Mouse (Mus musculus): ENCODE results near the gene Dnajc25. TPM values are rescaled to one million over a fixed set of nuclear protein-coding genes. Genes with fewer than 3 reads are reported as not detected.

The Dnajc25 gene
- total RNA-seq (2023), result 10.0 TPM

DNA sequence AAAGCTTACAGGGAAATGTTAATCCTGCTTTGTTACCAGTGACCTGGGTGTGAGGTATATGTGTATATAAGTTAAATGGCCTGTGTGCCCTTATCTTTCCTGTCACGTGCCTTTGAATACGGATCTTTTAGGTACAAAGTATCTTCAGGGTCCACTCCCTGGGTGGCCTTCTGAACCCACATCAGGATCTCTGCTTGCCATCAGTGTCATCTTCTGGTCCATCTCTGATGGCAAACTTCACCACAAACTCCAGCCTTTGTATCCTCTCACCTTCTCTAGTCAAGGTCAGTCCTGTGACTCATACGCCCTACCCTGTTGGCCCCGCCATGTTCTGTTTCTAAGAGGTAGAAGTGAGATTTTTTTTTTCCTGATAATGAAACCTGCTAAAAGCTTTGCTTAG lies at the start of gene Dnajc25:
TSS of gene Dnajc25 (plus strand) at position 301 of the 400 bp plus-strand sequence.

DNA sequence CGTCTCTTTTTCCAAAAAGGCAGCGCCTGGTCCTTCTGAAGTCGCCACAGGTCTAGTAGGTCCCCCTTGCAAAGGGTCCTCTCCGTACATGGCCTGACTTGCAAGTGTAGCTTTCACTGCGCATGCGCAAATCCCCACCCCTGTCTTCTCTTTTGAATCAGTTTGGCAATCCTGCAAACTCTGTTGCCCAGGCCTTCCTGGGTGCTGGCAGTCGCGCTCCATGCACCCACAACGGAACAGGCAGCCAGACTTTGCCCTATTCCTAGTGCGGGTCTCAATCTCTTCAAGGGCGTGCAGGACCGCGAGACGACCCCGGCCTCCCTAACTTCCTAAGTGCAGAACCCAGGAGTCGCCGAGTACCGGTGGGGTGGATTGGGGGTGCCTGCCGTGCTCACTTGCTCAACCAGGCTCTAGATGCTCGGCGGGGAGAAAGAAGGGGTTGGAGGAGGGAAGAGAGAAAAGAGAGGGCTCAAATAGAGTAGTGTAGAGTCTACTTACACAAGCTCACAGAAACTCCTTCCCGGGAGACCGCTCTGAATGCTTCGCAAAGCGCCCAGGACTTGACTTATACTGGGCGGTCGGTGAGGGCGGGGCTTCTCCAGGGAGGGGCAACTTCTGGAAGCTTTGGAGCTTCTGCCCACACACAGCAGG lies 8.2 kb upstream of the Dnajc25 start, which contains the start of gene Ptgr1:
TSS of gene Ptgr1 (minus strand) at position 580 of the 651 bp plus-strand sequence.

DNA sequence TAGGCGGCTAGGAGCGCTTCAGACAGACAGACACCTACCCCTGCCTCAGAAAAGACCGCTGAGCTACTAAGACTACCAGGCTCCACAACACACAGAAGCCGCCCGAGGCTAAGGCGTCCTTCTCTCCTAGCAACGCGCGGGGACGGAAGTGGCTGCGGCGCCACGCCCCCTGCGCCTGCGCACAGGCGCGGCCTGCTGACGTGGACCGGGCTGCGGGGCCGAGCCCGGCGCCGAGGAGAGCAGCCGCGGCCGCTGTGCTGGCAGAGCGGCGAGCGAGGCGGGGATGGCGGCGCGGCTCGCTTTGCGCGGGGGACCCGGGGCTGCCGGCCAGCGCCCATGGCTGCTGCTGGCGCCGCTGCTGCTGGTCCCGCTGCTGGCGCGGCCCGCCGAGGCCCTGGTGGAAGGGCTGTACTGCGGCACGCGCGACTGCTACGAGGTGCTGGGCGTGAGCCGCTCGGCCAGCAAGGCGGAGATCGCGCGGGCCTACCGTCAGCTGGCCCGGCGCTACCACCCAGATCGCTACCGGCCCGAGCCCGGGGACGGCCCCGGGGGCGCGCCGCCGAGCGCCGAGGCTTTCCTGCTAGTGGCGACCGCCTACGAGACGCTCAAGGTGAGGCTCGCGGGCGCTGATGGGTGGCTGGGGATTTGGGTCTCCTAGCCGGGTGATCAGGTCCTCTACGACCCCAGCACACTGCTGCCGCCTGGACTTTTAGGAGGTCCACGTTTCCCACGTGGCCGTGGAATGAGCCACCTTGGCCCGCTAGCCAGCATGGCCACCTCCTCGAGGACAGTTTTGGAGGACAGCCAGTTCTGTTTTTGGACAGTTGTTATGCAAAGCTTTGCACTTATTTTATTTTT lies 8.3 kb downstream of the Dnajc25 start, which contains the start of gene Gm20503:
TSS of gene Gm20503 (plus strand) at position 263 of the 858 bp plus-strand sequence.

DNA sequence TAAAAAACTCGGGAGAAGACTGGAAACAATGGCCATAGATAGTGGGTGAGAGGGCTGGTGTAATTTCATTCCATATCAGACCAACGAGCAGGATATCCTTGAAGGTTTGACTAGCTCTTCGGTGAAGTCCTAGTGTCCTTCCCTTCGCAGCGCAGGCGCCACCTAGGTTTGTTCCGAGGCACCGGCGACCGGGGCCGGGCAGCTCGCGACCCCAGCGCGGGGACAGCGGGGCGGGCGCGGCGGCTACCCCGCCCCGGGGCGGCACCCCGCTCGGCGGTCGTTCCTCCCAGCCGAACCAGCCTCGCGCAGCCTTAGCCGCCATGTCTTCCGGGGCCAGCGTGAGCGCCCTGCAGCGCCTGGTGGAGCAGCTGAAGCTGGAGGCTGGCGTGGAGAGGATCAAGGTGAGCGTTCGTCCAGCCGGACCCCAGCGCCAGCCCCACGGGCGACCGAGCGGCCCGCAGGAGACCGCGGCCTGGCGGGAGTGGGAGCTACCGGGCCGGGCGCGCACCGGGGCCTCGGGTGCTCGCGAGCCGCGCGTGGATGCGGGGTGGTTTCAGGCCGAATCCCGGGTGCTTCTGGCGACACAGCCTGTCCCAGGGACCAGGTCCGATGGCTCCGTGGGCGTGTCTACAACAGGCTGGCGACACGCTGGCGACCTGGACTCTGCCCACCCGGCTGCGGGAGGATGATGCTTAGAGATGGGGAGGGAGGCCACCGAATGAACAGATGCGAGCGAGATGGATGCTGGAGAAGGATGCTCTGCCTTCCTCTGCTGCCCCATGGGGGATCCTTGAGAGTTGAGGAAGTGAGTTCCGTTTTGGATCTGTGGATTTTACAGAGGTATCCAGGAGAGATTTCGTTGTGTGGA lies 40.3 kb downstream of the Dnajc25 start, which contains the start of gene Gng10:
TSS of gene Gng10 (plus strand) at position 171 of the 868 bp plus-strand sequence.

Other genes starting within 250 kb of the Dnajc25 start
- not detected for gene Olfr267, start 207.3 kb upstream of the Dnajc25 start, total RNA-seq (2023)
- gene Ecpas, start 82.3 kb upstream of the Dnajc25 start, total RNA-seq (2023), result 82.3 TPM
- gene Zkscan16, start 51.4 kb upstream of the Dnajc25 start, total RNA-seq (2023), result not detected
- gene Ptgr1, start 7.9 kb upstream of the Dnajc25 start, total RNA-seq (2023), result 0.52 TPM
- gene Gm20503, start 8.1 kb downstream of the Dnajc25 start, total RNA-seq (2023), result not detected
- 35.5 TPM for gene Gng10, start 40.0 kb downstream of the Dnajc25 start, total RNA-seq (2023)
- not detected for gene AI481877, start 143.9 kb downstream of the Dnajc25 start, total RNA-seq (2023)
- 194 TPM for gene Ugcg, start 194.2 kb downstream of the Dnajc25 start, total RNA-seq (2023)